Mouse (Mus musculus) limb, embryonic 10.5 days (tissue): ENCODE measurements around the gene Rsad2. TPM values are rescaled to one million over a fixed set of nuclear protein-coding genes. Genes with fewer than 3 reads are reported as not detected.
"Not testable (repeated sequence)": the region's sequence is repeated elsewhere in the genome, so short reads cannot be mapped to it uniquely, and the experiment has no call there.

Experiments used
- DNase-seq: peaks from one replicate; pipeline ENCODE4 v3.0.0-alpha.2; 2017; ENCODE audit warnings: low spot score
- H3K27ac ChIP-seq: fragments of 300-500 bp; sonication (generic); 2 replicates; pipeline ENCODE4 v1.5.1; 2016; ENCODE audit warnings: mild to moderate bottlenecking
- H3K27me3 ChIP-seq: fragments of 300-500 bp; sonication (generic); 2 replicates; pipeline ENCODE4 v1.6.1; 2016; ENCODE audit warnings: low read depth, mild to moderate bottlenecking; ENCODE audit not compliant: poor library complexity, severe bottlenecking
- H3K36me3 ChIP-seq: fragments of 300-500 bp; sonication (generic); 2 replicates; pipeline ENCODE4 v1.6.1; 2016; ENCODE audit warnings: mild to moderate bottlenecking, moderate library complexity
- H3K4me1 ChIP-seq: fragments of 300-500 bp; sonication (generic); 2 replicates; pipeline ENCODE4 v1.6.1; 2016
- H3K4me3 ChIP-seq: fragments of 300-500 bp; sonication (generic); 2 replicates; pipeline ENCODE4 v1.5.1; 2016; ENCODE audit warnings: mild to moderate bottlenecking, moderate library complexity
- H3K9me3 ChIP-seq: fragments of 300-500 bp; sonication (generic); replicated peaks from 2 replicates; pipeline ENCODE4 v1.6.1; 2016; ENCODE audit warnings: mild to moderate bottlenecking
- WGBS: fragments of 180-500 bp; shearing (Covaris S2); methylation state at CpG from one replicate; pipeline ENCODE4 v1.1.7; 2016; 5-methylcytosine and 5-hydroxymethylcytosine counted together
- polyA plus RNA-seq: library from polyadenylated mRNA; unstranded; fragments of >200 nt; fragmentation: Nextera tagmentation; extraction: Ambion mirVana; gene quantifications from 2 replicates; pipeline ENCODE4 v1.2.1, GENCODE M21; 2016

Gene Rsad2
- polyA plus RNA-seq, 1 experiment from 2014 or later, result 0.94 TPM

- H3K9me3 ChIP-seq, result no peaks in the 10 kb centered on the region
- no peaks in the 10 kb centered on the region for H3K27me3 ChIP-seq
- whole genome bisulfite sequencing, result 92% methylated on average over 4 of the region's 4 CpGs
- no peak overlapping the region for H3K27ac ChIP-seq
- no peaks in the 10 kb centered on the region for H3K36me3 ChIP-seq
- no peak overlapping the region for H3K4me3 ChIP-seq
- H3K4me1 ChIP-seq, result 0 out of 2 replicates have a peak, but pooled peaks cover 9% of the 10 kb centered on the region
- DNase-seq, result no peak
Measured at GRCm38 (mm10) chr12:26436334-26436733, 19.9 kb downstream of the Rsad2 start.

- 93% methylated on average over 2 of the region's 2 CpGs for WGBS
- H3K36me3 ChIP-seq, H3K4me3 ChIP-seq, H3K27me3 ChIP-seq, DNase-seq, H3K4me1 ChIP-seq, H3K9me3 ChIP-seq, H3K27ac ChIP-seq: not testable (repeated sequence)
Measured at GRCm38 (mm10) chr12:26428771-26429170, 27.5 kb downstream of the Rsad2 start.

DNA sequence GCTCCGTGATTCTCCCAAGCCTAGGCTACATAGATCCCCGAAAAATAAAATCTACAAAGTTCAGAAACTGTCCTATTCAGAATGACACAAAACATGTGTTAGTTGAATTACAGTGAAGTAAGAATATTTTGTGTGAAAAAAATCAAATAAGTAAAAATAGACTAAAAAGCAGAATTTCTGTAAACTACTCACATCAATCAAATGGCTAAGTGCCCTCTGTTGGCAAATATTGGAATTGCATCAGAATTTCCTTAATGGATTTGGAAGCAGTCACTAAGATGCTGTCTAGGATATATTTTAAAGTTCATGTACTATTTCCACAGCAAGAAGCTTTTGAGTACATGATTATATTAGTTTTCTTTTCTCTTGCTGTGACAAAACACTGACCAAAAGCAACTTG, 31.4 kb downstream of the Rsad2 start:
- Histone ChIP-seq H3K36me3 (no peaks in the 10 kb centered on the region), H3K27ac (no peak overlapping the region), H3K27me3 (no peaks in the 10 kb centered on the region), H3K4me1 (no peaks in the 10 kb centered on the region), H3K4me3 (no peak overlapping the region), H3K9me3 (no peaks in the 10 kb centered on the region)
- no peak for DNase-seq
- WGBS, result 98% methylated on average over 2 of the region's 2 CpGs

DNA sequence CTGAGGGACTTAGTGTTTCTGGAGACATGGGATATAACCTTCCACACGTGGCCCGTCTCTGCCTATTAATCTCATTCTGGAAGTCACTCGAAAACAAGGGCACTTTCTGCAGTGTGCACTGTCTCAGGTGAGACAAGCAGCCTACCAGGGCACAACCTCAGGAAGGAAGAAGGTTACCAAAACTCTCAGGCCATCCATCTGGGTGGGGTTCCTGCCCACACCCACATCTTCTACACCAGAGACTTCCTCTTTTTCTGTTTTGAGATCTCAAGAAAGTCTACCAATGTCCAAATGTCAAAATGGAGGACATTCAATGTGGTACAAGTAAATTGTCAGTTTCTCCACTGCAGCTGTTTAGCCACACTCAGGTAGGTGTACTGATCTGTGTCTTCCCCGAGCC, 37.9 kb downstream of the Rsad2 start:
- no peaks in the 10 kb centered on the region for H3K36me3 ChIP-seq
- peaks cover 17% of the 10 kb centered on the region for H3K4me1 ChIP-seq
- H3K27me3 ChIP-seq, result no peaks in the 10 kb centered on the region
- H3K9me3 ChIP-seq, result no peaks in the 10 kb centered on the region
- H3K4me3 ChIP-seq, result no peak overlapping the region
- 90% methylated on average over 4 of the region's 4 CpGs for WGBS
- H3K27ac ChIP-seq, result no peak overlapping the region
- DNase-seq, result no peak

GRCm38 (mm10) chr12:26416636-26417295, 39.5 kb downstream of the Rsad2 start:
- WGBS, result 85% methylated on average over 7 of the region's 7 CpGs

GRCm38 (mm10) chr12:26415104-26415771, 41.0 kb downstream of the Rsad2 start, which contains the start of gene Rnf144a:
Rnf144a (minus strand) TSS chr12:26415254.
- WGBS, result 2% methylated on average over 40 of the region's 45 CpGs
- Histone ChIP-seq H3K36me3 (0 out of 2 replicates have a peak, but pooled peaks cover 21% of the 10 kb centered on the region), H3K4me1 (peaks cover 45% of the 10 kb centered on the region), H3K27ac (peak within 1 kb of the TSS; percentile 100), H3K9me3 (no peaks in the 10 kb centered on the region), H3K4me3 (peak within 1 kb of the TSS; percentile 98), H3K27me3 (no peaks in the 10 kb centered on the region)
- DNase-seq, result peak; percentile 97

More at GRCm38 (mm10) chr12:26416636-26417295, 39.5 kb downstream of the Rsad2 start:
- Histone ChIP-seq H3K4me1 (peaks cover 33% of the 10 kb centered on the region), H3K36me3 (0 out of 2 replicates have a peak, but pooled peaks cover 11% of the 10 kb centered on the region), H3K4me3 (no peak overlapping the region), H3K9me3 (no peaks in the 10 kb centered on the region), H3K27me3 (no peaks in the 10 kb centered on the region), H3K27ac (no peak overlapping the region)
- no peak for DNase-seq

- DNase-seq, result peak; percentile 81
- WGBS, result 0% methylated on average over 64 of the region's 64 CpGs
- no peaks in the 10 kb centered on the region for H3K9me3 ChIP-seq
- H3K4me1 ChIP-seq, result peaks cover 45% of the 10 kb centered on the region
- H3K4me3 ChIP-seq, result peak overlapping the region; percentile 98
- peak overlapping the region; percentile 100 for H3K27ac ChIP-seq
- H3K36me3 ChIP-seq, result peaks cover 27% of the 10 kb centered on the region
- H3K27me3 ChIP-seq, result no peaks in the 10 kb centered on the region
Measured at GRCm38 (mm10) chr12:26414451-26415103, 41.7 kb downstream of the Rsad2 start.

GRCm38 (mm10) chr12:26413961-26414411, 42.3 kb downstream of the Rsad2 start:
- peak; percentile 49 for DNase-seq
- Histone ChIP-seq H3K4me3 (peak overlapping the region; percentile 98), H3K9me3 (no peaks in the 10 kb centered on the region), H3K36me3 (peaks cover 33% of the 10 kb centered on the region), H3K27ac (peak overlapping the region; percentile 100), H3K27me3 (no peaks in the 10 kb centered on the region), H3K4me1 (peaks cover 45% of the 10 kb centered on the region)
- 11% methylated on average over 8 of the region's 8 CpGs for WGBS

- peaks cover 48% of the 10 kb centered on the region for H3K4me1 ChIP-seq
- H3K36me3 ChIP-seq, result peaks cover 44% of the 10 kb centered on the region
- DNase-seq, result no peak
- peak overlapping the region; percentile 98; the same call in 1 of the 2 replicates for H3K4me3 ChIP-seq
- no peaks in the 10 kb centered on the region for H3K27me3 ChIP-seq
- 92% methylated on average over 6 of the region's 6 CpGs for WGBS
- no peak overlapping the region for H3K27ac ChIP-seq
- H3K9me3 ChIP-seq, result no peaks in the 10 kb centered on the region
Measured at GRCm38 (mm10) chr12:26412802-26413201, 43.5 kb downstream of the Rsad2 start.

- H3K27ac ChIP-seq, result no peak overlapping the region
- 81% methylated on average over 10 of the region's 10 CpGs for WGBS
- no peaks in the 10 kb centered on the region for H3K9me3 ChIP-seq
- H3K4me3 ChIP-seq, result no peak overlapping the region
- no peaks in the 10 kb centered on the region for H3K27me3 ChIP-seq
- peaks cover 51% of the 10 kb centered on the region for H3K36me3 ChIP-seq
- peaks cover 48% of the 10 kb centered on the region for H3K4me1 ChIP-seq
- no peak for DNase-seq
Measured at GRCm38 (mm10) chr12:26411841-26412450, 44.3 kb downstream of the Rsad2 start.

- WGBS, result 91% methylated on average over 3 of the region's 3 CpGs
- Histone ChIP-seq H3K9me3 (no peaks in the 10 kb centered on the region), H3K27ac (no peak overlapping the region), H3K4me3 (no peak overlapping the region), H3K4me1 (peaks cover 51% of the 10 kb centered on the region), H3K27me3 (no peaks in the 10 kb centered on the region), H3K36me3 (peaks cover 56% of the 10 kb centered on the region)
- DNase-seq, result no peak
Measured at GRCm38 (mm10) chr12:26410443-26410842, 45.8 kb downstream of the Rsad2 start.

DNA sequence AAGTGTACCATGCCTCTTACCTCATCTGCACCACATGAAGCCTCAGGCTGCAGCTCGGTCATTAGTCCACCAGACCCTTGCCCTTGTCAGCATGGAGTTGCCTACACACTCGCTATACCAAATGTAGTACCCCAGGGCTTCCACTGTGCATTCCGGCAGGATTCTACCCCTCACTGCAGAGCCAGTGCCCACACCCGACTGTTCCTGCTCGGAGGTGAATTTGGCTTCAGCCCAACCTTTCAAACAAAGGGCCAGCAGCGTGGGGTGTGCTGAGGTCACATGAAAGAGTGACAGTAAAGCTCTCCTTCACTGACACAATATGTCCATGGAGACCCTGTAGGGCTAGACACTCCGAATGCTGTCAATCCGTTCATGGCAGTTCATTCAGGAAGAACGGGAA, 47.5 kb downstream of the Rsad2 start:
- H3K4me1 ChIP-seq, result peaks cover 48% of the 10 kb centered on the region
- peaks cover 73% of the 10 kb centered on the region for H3K36me3 ChIP-seq
- no peaks in the 10 kb centered on the region for H3K27me3 ChIP-seq
- WGBS, result 87% methylated on average over 9 of the region's 9 CpGs
- DNase-seq, result no peak
- no peak overlapping the region for H3K27ac ChIP-seq
- no peaks in the 10 kb centered on the region for H3K9me3 ChIP-seq
- no peak overlapping the region for H3K4me3 ChIP-seq
